Comparison of ENCODE assay signal across 1 mouse cellular context in the genomic region with DNA sequence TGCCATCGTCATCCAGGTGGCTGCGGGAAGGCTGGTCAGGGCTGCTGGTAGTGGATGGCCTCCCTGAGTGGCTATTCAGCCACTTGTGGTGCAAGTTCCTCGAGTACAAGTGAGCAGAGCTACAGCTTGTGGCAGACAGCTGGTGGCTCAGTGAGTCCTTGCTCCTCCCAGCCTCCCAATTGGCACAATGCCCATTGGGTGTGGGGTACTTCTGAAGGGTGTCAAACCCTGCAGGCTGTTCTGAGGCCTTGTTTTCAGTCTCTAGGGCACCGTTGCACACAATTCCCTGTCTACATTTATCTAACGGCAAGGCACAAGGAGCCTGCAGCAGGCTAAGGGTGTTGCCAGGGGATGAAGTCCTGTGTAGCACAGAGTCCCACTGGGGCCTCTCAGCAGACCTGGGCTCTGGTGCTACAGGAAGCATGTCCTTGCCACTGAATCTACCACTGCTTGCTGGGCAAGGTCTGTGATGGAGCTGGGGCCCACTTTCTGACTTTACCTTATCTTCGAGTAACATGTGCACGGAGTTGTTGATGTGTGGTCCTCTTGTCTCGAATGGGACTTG.
TF ChIP-seq lines count a peak whose summit lies in the region.

No protein-coding gene starts in this region.

TF ChIP-seq in MEL, 35 proteins besides CTCF, POLR2A, EP300 and RAD21 (continued from another document):
- TF ChIP-seq POLR2AphosphoS2 (IDR thresholded peaks at IDR 0.05; ENCODE audit: low read length): no peak
